Mouse (Mus musculus) lung, postnatal 0 days (tissue): ENCODE results near the gene Cep250. TPM values are rescaled to one million over a fixed set of nuclear protein-coding genes. Genes with fewer than 3 reads are reported as not detected.

ENCODE experiments used
- ATAC-seq: fragments of 200-750 bp; cut with Nextera tagmentation; 2 replicates; pipeline ENCODE4 v1.8.0; 2017; ENCODE audit warnings: moderate library complexity
- DNase-seq: peaks from one replicate; pipeline ENCODE4 v3.0.0-alpha.2; 2016; ENCODE audit warnings: low spot score
- H3K27ac ChIP-seq: fragments of 300-500 bp; sonication (generic); 2 replicates; pipeline ENCODE4 v1.5.1; 2014; ENCODE audit warnings: antibody characterized with exemption, mild to moderate bottlenecking, low read length, mixed read lengths
- H3K27me3 ChIP-seq: fragments of 300-500 bp; sonication (generic); replicated peaks from 2 replicates; pipeline ENCODE4 v1.6.1; 2014; ENCODE audit warnings: low read length, mixed read lengths; ENCODE audit not compliant: insufficient read depth
- H3K36me3 ChIP-seq: fragments of 300-500 bp; sonication (generic); 2 replicates; pipeline ENCODE4 v1.6.1; 2014; ENCODE audit warnings: low read length, mixed read lengths; ENCODE audit not compliant: insufficient read depth
- H3K4me1 ChIP-seq: fragments of 300-500 bp; sonication (generic); 2 replicates; pipeline ENCODE4 v1.6.1; 2014; ENCODE audit warnings: antibody characterized with exemption, low read depth, low read length, mixed read lengths; ENCODE audit not compliant: insufficient read depth
- H3K4me2 ChIP-seq: fragments of 300-500 bp; sonication (generic); replicated peaks from 2 replicates; pipeline ENCODE4 v1.6.1; 2014; ENCODE audit warnings: low read depth, mild to moderate bottlenecking, low read length, moderate library complexity, mixed read lengths
- H3K4me3 ChIP-seq: fragments of 300-500 bp; sonication (generic); 2 replicates; pipeline ENCODE4 v1.5.1; 2014; ENCODE audit warnings: low read depth, low read length
- H3K9ac ChIP-seq: fragments of 300-500 bp; sonication (generic); replicated peaks from 2 replicates; pipeline ENCODE4 v1.6.1; 2014; ENCODE audit warnings: low read depth, mild to moderate bottlenecking
- H3K9me3 ChIP-seq: fragments of 300-500 bp; sonication (generic); 2 replicates; pipeline ENCODE4 v1.6.1; 2016; ENCODE audit warnings: low read length, mixed read lengths
- CTCF ChIP-seq: IDR thresholded peaks from 2 replicates; pipeline ENCODE4 v1.5.1; 2016; ENCODE audit warnings: antibody characterized with exemption, mild to moderate bottlenecking
- EP300 ChIP-seq: IDR thresholded peaks from 2 replicates; pipeline ENCODE4 v1.6.1; 2016; ENCODE audit warnings: antibody characterized with exemption, mild to moderate bottlenecking, control low read depth
- WGBS: fragments of 180-500 bp; shearing (Covaris S2); extraction: QIAGEN DNeasy Blood & Tissue Kit; methylation state at CpG from one replicate; pipeline ENCODE4 v1.1.7; 2014; 5-methylcytosine and 5-hydroxymethylcytosine counted together
- polyA plus RNA-seq: library from polyadenylated mRNA; unstranded; fragments of >200 nt; fragmentation: Nextera tagmentation; extraction: Ambion mirVana; gene quantifications from 2 replicates; pipeline ENCODE4 v1.2.1, GENCODE M21; 2015

Gene Cep250
- polyA plus RNA-seq, 1 experiment from 2014 or later, result 6.6 TPM

GRCm38 (mm10) chr2:156039390-156039789 lies 83.1 kb downstream of the Cep250 start:
- TF ChIP-seq CTCF, result no peak
- TF ChIP-seq EP300, result no peak
- no peaks in the 10 kb centered on the region for H3K9me3 ChIP-seq
- H3K27me3 ChIP-seq, result no peaks in the 10 kb centered on the region
- H3K36me3 ChIP-seq, result no peaks in the 10 kb centered on the region
- no peak overlapping the region for H3K27ac ChIP-seq
- no peak overlapping the region for H3K4me3 ChIP-seq
- H3K9ac ChIP-seq, result no peak overlapping the region
- DNase-seq, result no peak
- ATAC-seq, result no peak
- 91% methylated on average over 3 of the region's 3 CpGs for WGBS
- H3K4me2 ChIP-seq, result no peak overlapping the region
- H3K4me1 ChIP-seq, result no peaks in the 10 kb centered on the region

DNA sequence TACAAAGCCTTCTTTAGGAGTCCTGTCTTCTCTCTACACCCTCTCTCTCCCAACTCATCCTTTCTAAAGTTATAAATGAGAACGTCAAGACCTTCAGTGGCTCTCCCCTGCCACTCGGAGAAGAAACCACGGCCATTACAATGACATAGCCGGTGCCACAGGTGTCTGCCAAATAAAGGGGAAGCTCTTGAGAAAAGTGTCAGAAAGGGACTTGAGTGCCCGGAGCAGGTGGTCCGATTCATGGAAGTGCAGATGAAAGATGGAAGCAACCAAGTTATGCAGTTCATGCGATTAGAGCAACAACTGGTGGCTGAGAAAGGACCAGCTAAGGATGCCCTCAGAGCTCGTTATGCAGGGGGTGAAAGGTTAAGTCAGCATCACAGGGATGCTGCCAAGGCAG lies 86.6 kb downstream of the Cep250 start:
- H3K9me3 ChIP-seq, result no peaks in the 10 kb centered on the region
- H3K4me2 ChIP-seq, result no peak overlapping the region
- TF ChIP-seq CTCF, result no peak
- no peak for TF ChIP-seq EP300
- 76% methylated on average over 8 of the region's 8 CpGs for WGBS
- no peaks in the 10 kb centered on the region for H3K36me3 ChIP-seq
- H3K27me3 ChIP-seq, result no peaks in the 10 kb centered on the region
- no peak overlapping the region for H3K4me3 ChIP-seq
- DNase-seq, result no peak
- H3K4me1 ChIP-seq, result no peaks in the 10 kb centered on the region
- H3K27ac ChIP-seq, result no peak overlapping the region
- no peak for ATAC-seq
- no peak overlapping the region for H3K9ac ChIP-seq

DNA sequence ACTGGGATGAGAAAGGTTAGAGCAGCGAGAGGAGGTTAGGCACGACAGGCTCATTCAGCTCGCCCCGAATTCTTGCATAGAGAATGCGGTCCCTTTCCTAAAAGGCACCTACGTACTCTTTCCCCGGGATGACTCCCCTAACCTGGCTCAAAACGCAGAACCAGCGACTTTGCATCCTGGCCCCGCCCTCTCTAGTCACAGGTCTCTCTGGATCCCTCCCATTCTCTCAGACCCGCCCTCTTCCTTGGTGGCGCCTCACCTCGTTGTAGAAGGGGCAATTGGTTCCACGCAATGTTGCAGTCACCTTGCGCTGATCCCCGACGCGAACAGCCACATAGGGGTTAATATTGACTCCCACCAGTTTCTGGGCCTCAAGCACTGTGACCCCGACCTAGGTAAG lies 91.7 kb downstream of the Cep250 start:
- H3K4me3 ChIP-seq, result no peak overlapping the region
- TF ChIP-seq EP300 (no peak), CTCF (no peak)
- WGBS, result 6% methylated on average over 19 of the region's 19 CpGs
- DNase-seq (peak; percentile 48), ATAC-seq (peak; percentile 47; the same call in 1 of the 2 replicates)
- H3K27me3 ChIP-seq, result no peaks in the 10 kb centered on the region
- no peak overlapping the region for H3K27ac ChIP-seq
- H3K4me2 ChIP-seq, result 0 out of 2 replicates have a peak overlapping the region, but pooled peaks have one; percentile 19
- H3K4me1 ChIP-seq, result no peaks in the 10 kb centered on the region
- no peak overlapping the region for H3K9ac ChIP-seq
- H3K36me3 ChIP-seq, result no peaks in the 10 kb centered on the region
- H3K9me3 ChIP-seq, result no peaks in the 10 kb centered on the region

Other genes with a start within 250 kb of the Cep250 start
- gene Edem2, start 227.0 kb upstream of the Cep250 start, polyA plus RNA-seq, result 46.6 and 47.3 TPM in 2 replicates
- gene Gm17581, start 220.6 kb upstream of the Cep250 start, polyA plus RNA-seq, result not detected in 2 replicates
- gene Procr, start 205.3 kb upstream of the Cep250 start, polyA plus RNA-seq, result 9.1 and 9.7 TPM in 2 replicates
- 0.05 and 0.11 TPM in 2 replicates for gene Mmp24, start 181.1 kb upstream of the Cep250 start, polyA plus RNA-seq
- 31.4 and 32.9 TPM in 2 replicates for gene BC029722, start 137.0 kb upstream of the Cep250 start, polyA plus RNA-seq
- 127 and 141 TPM in 2 replicates for gene Eif6, start 129.5 kb upstream of the Cep250 start, polyA plus RNA-seq
- 0.04 TPM in 1 of 2 replicates, not detected in the other for gene Fam83c, start 121.6 kb upstream of the Cep250 start, polyA plus RNA-seq
- gene Uqcc1, start 26.1 kb upstream of the Cep250 start, polyA plus RNA-seq, result 24.4 and 35.1 TPM in 2 replicates
- 0.11 TPM in 1 of 2 replicates, not detected in the other for gene Gm15557, start 15.7 kb upstream of the Cep250 start, polyA plus RNA-seq
- 1.7 and 2.7 TPM in 2 replicates for gene Gdf5, start 11.1 kb upstream of the Cep250 start, polyA plus RNA-seq
- gene 6430550D23Rik, start 51.5 kb downstream of the Cep250 start, polyA plus RNA-seq, result 1.0 and 1.1 TPM in 2 replicates
- 168 and 181 TPM in 2 replicates for gene Ergic3, start 51.6 kb downstream of the Cep250 start, polyA plus RNA-seq
- 0.06 and 0.36 TPM in 2 replicates for gene Fer1l4, start 96.5 kb downstream of the Cep250 start, polyA plus RNA-seq
- gene Spag4, start 108.7 kb downstream of the Cep250 start, polyA plus RNA-seq, result 0.74 and 0.89 TPM in 2 replicates
- gene Cpne1, start 155.5 kb downstream of the Cep250 start, polyA plus RNA-seq, result 38.3 and 42.3 TPM in 2 replicates
- gene Rbm12, start 155.5 kb downstream of the Cep250 start, polyA plus RNA-seq, result 10.1 and 10.7 TPM in 2 replicates
- 5.2 and 5.6 TPM in 2 replicates for gene Gm28036, start 170.6 kb downstream of the Cep250 start, polyA plus RNA-seq
- 316 and 344 TPM in 2 replicates for gene Romo1, start 187.6 kb downstream of the Cep250 start, polyA plus RNA-seq
- 33.7 and 34.0 TPM in 2 replicates for gene Nfs1, start 187.7 kb downstream of the Cep250 start, polyA plus RNA-seq
- 654 and 692 TPM in 2 replicates for gene Rbm39, start 223.8 kb downstream of the Cep250 start, polyA plus RNA-seq
- gene Phf20, start 240.0 kb downstream of the Cep250 start, polyA plus RNA-seq, result 44.8 and 47.7 TPM in 2 replicates